Mouse (Mus musculus) frontal cortex, postnatal 14 days (tissue): Measurements from ENCODE around the gene Zfp335.

Experiments used
- DNase-seq, 2 experiments: peaks; one replicate each; pipeline ENCODE4 v3.0.0; 2022; ENCODE audit warnings: low spot score in 2 of 2

The Zfp335 gene

GRCm38 (mm10) chr2:164911086-164912048 is at the start of gene Zfp335:
Gene Zfp335 (minus strand): TSS chr2:164911757.
- DNase-seq, result peak; percentile 86 to 87

DNA sequence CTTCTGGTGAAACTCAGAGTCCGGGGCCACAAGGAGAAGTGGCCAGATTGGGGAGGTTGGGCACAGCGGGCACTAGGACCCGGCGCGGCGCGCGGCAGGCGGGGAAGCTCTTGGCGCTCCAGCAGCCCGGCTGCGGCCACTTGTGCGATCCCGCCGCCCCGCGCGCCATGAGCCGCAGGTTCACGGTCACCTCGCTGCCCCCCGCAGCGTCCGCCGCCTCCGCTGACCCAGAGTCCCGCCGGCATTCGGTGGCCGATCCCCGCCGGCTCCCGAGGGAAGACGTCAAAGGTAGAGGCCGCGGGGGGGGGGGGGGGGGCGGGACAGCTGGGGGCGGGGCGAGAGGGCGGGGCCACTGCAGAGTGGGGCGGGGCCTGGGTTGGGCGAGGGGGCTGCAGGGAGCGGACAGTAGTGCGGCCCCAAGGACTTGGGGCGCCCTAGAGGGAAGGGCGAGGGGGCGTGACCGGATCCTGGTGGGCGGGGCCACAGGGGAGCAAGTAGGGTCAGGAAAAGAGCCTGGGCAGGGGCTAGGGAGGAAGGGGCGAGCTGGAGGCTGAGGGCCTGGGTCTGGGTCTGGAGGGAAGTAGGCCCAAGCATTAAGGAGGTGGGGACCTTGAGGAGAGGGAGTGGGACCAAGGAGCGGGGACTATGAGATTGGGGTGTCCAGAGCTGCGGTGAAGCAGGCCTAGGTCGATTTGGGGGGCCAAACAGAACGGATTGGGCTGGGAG is 49.3 kb upstream of the Zfp335 start, which contains the start of gene Slc12a5:
Gene Slc12a5, plus strand, starts transcription at position 87 of the 726 bp plus-strand sequence.
- DNase-seq, result no peak

GRCm38 (mm10) chr2:164957548-164958315 is 46.2 kb upstream of the Zfp335 start:
- no peak for DNase-seq

DNA sequence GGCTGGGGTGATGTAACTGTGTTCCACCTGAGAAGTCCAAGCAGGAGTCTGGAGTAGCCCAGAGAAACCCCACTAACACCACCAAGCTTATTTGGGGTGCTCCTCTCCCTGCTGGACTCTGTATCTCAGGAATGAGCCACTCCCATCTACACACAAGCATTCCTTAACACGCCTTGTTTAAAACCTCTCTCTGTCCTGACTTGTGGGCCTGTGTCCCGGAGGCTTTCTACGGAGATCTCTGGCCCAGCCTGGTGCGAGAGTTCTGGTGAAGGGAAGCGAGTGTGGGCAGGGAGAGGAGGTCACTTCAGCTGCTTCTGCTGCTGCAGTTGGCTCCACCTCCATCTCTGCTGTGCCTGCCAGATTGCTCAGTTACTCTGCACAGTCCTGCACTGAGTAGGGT is 44.6 kb upstream of the Zfp335 start:
- DNase-seq, result no peak

DNA sequence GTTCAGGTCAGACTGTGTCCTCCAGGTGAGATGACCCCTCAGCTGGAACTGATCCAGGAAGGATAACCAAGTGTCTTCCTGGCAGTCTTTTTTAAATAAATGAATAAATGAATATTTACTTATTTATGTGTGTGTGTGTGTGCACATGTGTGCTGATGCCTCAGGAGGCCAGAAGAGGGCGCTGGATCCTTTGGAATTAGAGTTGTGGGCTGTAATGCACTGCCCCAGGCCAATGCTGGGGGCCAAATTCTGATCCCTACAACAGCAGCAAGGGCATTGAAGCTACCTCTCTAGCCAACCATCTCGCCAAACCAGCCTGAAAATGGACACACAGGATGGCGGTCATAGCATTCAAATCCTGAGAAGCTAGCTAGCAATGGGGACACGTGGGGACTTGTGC is 44.2 kb upstream of the Zfp335 start:
- no peak for DNase-seq

DNA sequence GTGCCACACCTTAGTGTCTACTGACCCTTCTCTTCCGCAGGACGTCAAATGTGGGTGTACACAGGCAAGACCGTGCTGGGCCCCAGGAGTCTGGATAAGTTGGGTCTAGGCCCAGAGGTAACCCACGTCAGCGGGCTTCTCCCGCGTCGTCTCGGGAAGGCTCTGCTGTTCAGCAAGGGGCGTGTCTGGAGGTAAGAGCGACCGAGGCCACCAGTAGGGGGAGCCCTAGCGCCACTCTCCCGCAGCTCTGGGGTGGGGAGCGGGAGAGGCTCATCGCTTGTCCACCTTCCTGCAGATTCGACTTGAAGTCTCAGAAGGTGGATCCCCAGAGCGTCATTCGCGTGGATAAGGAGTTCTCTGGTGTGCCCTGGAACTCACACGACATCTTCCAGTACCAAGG is 41.7 kb upstream of the Zfp335 start:
- no peak for DNase-seq

DNA sequence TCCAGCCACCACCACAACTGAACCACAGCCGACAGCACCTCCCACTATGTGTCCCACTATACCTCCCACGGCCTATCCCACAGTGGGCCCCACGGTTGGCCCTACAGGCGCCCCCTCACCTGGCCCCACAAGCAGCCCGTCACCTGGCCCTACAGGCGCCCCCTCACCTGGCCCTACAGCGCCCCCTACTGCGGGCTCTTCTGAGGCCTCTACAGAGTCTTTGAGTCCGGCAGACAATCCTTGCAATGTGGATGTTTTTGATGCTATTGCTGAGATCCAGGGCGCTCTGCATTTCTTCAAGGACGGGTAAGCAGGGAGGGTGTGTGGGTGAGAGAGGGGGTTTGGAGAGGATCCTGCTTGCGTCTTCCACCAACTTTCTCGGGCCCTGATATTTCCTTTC is 40.9 kb upstream of the Zfp335 start:
- no peak for DNase-seq

GRCm38 (mm10) chr2:164951745-164952144 is 40.2 kb upstream of the Zfp335 start:
- DNase-seq, result no peak

- no peak for DNase-seq
Measured at GRCm38 (mm10) chr2:164950501-164950900, 38.9 kb upstream of the Zfp335 start.

DNA sequence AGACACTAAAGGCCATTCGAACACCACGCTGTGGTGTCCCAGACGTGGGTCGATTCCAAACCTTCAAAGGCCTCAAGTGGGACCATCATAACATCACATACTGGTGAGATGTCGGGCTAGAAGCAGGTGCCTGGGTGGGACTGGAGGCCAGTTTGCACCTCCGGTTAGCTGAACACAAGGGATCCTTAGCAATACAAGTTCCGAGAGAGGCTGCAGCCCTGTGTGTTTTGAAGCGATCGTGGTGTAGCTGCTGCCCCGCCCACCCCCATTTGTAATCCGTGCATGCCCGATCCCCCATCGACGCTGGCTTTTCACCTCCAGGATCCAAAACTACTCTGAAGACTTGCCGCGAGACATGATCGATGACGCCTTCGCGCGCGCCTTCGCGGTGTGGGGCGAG is 37.4 kb upstream of the Zfp335 start:
- DNase-seq, result no peak

DNA sequence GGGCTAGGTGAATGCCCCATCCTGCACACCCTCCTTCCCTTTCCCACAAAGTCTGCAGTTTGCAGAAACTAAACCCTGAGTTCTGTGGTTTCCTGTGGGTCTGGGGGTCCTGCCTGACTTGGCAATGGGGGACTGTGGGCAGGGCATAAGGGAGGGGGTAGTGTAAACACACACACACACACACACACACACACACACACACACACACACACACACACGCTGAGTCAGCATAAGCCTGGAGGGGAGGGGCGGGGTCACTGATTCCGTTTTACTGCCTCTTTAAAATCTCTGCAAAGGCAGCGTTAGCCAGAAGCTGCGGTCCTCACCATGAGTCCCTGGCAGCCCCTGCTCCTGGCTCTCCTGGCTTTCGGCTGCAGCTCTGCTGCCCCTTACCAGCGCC is 36.4 kb upstream of the Zfp335 start:
- no peak for DNase-seq

DNA sequence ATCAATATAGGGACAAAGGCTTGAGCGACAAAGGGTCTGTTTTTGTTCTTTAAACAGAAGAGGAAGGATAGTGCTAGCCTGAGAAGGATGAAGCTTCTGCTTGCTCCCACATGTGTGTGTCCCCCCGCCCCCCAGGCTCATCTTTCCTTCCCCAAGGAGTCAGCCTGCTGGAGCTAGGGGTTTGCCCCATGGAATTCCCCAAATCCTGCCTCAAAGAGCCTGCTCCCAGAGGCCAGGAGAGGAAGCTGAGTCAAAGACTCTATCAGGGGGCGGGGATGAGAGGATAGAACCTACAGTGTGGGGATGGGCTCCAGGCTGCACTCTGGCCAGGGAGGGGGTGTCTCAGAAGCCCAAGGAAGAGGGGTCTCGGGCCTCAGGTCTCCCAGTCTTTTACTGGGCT is 35.9 kb upstream of the Zfp335 start:
- no peak for DNase-seq

- DNase-seq, result no peak
Measured at GRCm38 (mm10) chr2:164942692-164943290, 31.2 kb upstream of the Zfp335 start.

GRCm38 (mm10) chr2:164940140-164940830 is 28.7 kb upstream of the Zfp335 start, which contains the start of gene Mmp9:
Gene Mmp9 (plus strand): TSS chr2:164940780.
- DNase-seq, result no peak

GRCm38 (mm10) chr2:164939106-164939505 is 27.5 kb upstream of the Zfp335 start:
- no peak for DNase-seq

GRCm38 (mm10) chr2:164938146-164939091 is 26.9 kb upstream of the Zfp335 start:
- DNase-seq, result peak; percentile 38 to 59

DNA sequence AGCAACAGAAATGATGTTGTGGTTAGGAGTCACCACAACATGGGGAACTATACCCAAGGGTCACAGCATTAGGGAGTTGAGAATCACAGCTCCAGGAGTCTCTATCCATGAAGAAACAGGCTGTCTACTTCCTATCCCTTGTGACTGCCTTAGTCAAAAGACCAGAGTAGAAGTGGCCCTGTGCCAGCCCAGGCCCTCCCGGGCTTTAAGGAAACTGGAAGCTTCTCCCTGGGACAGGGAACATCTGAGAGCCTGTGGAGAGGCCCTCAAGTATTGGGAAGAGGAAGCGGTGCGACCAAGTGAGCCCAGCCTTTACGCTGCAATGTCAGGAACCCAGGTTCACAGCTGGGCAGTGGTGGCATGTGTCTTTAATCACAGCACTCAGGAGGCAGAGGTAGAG is 24.4 kb upstream of the Zfp335 start:
- DNase-seq, result no peak

DNA sequence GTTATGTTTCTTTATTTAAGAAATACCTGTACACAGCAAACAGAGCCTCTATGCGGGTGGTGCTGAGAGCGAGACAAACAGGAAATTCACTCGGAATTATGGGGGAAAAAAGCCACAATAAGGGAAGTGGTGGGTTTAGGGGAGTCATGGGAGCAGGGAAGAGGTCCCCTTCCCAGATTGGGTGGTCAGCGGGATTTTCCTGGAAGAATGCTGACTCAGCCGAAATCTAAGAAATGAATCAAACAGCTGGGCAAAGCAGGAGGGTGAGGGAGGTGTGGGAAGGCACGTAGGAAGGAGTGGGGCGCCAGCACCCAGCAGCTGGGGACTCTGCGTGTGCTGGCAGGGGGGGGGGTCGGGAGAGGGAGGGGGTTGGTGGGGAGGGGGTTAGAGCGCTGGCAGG is 22.0 kb upstream of the Zfp335 start:
- DNase-seq, result no peak

DNA sequence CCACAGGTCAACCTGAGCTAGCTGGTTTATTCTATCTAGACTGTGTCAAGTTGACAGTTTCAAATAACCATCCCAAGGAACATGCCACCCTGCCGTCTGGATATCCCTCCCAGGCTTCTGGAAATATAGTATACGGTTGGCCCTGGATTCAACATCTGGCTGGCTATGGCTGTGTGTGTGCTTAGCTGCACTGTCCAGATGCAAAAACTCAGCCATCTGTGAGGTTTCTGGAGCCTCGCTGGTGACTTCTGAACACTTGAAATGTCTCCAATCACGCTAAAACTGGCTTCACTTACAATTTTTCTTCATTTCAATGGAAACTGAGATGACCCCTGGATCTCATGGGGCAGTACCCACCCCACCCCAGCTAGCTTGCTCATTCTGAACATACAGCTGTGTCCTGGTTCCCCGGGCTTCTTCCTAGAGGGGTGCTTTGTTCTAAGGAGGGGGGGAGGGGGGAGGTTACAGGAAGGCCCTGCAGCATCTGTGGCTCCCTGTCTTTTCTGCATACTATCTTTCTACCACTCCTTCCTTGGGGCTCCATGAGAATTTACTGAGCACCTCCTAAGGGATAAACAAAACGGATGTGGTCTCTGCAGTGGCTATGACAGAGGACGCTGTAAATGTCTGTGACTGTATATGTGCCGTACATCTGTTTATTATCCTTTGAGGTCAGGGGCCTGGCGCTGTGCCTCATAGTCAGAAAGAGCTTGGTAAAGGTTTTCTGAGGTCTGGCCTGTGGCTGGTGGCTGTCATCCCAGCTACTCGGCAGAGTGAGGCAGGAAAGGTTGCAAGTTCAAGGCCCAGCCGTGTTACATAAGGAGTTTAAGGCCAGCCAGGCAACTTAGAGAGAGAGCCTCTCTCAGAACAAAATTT is 19.4 kb upstream of the Zfp335 start:
- no peak for DNase-seq
